Mouse (Mus musculus): ENCODE measurements around the gene Tatdn2. TPM values are rescaled to one million over a fixed set of nuclear protein-coding genes. Genes with fewer than 3 reads are reported as not detected.
A peak's percentile ranks its signal among the peaks of the same experiment; 100 is the strongest.
"Not testable (repeated sequence)": the region's sequence is repeated elsewhere in the genome, so short reads cannot be mapped to it uniquely, and the experiment has no call there.

Gene Tatdn2
- total RNA-seq, 4 experiments from 2014 or later = 65.8 to 83.6 (median 69.8) TPM

GRCm38 (mm10) chr6:113713389-113713788 lies 16.5 kb downstream of the Tatdn2 start:
- not testable (repeated sequence) for DNase-seq (ENCODE audit: low spot score)

- DNase-seq (ENCODE audit: low spot score) = peak; percentile 24
Measured at GRCm38 (mm10) chr6:113714276-113714675, 17.4 kb downstream of the Tatdn2 start.

- DNase-seq (ENCODE audit: low spot score) = no peak
Measured at GRCm38 (mm10) chr6:113714797-113715196, 17.9 kb downstream of the Tatdn2 start.

GRCm38 (mm10) chr6:113717541-113717940 lies 20.7 kb downstream of the Tatdn2 start:
- no peak for DNase-seq (ENCODE audit: low spot score)

GRCm38 (mm10) chr6:113719878-113720277 lies 23.0 kb downstream of the Tatdn2 start, which contains the start of gene Ghrl:
Gene Ghrl, minus strand, starts transcription at chr6:113719880.
- no peak for DNase-seq (ENCODE audit: low spot score)

- DNase-seq (ENCODE audit: low spot score) = no peak
Measured at GRCm38 (mm10) chr6:113721061-113721460, 24.2 kb downstream of the Tatdn2 start.

GRCm38 (mm10) chr6:113728181-113728580 lies 31.3 kb downstream of the Tatdn2 start:
- DNase-seq (ENCODE audit: low spot score) = no peak

GRCm38 (mm10) chr6:113731296-113731695 lies 34.4 kb downstream of the Tatdn2 start:
- no peak for DNase-seq (ENCODE audit: low spot score)

GRCm38 (mm10) chr6:113737318-113738046 lies 40.6 kb downstream of the Tatdn2 start:
- no peak for DNase-seq (ENCODE audit: low spot score)

GRCm38 (mm10) chr6:113740236-113741217 lies 43.7 kb downstream of the Tatdn2 start, which contains the start of gene Sec13:
Gene Sec13, minus strand, starts transcription at chr6:113740743.
- peak; percentile 84 for DNase-seq (ENCODE audit: low spot score)

- DNase-seq (ENCODE audit: low spot score) = peak; percentile 15
Measured at GRCm38 (mm10) chr6:113741425-113741824, 44.6 kb downstream of the Tatdn2 start.

- no peak for DNase-seq (ENCODE audit: low spot score)
Measured at GRCm38 (mm10) chr6:113742321-113742720, 45.5 kb downstream of the Tatdn2 start.

- no peak for DNase-seq (ENCODE audit: low spot score)
Measured at GRCm38 (mm10) chr6:113743111-113743510, 46.3 kb downstream of the Tatdn2 start.

GRCm38 (mm10) chr6:113745117-113745516 lies 48.3 kb downstream of the Tatdn2 start:
- no peak for DNase-seq (ENCODE audit: low spot score)

- DNase-seq (ENCODE audit: low spot score) = no peak
Measured at GRCm38 (mm10) chr6:113747284-113747683, 50.4 kb downstream of the Tatdn2 start.

GRCm38 (mm10) chr6:113748351-113748750 lies 51.5 kb downstream of the Tatdn2 start:
- no peak for DNase-seq (ENCODE audit: low spot score)

- DNase-seq (ENCODE audit: low spot score) = no peak
Measured at GRCm38 (mm10) chr6:113749119-113749685, 52.4 kb downstream of the Tatdn2 start.

Small RNA genes within 50 kb of the gene (microRNA-seq; reads per million reads assigned to microRNA genes)
- not detected for gene Mir7042

Other genes with a start within 250 kb of the Tatdn2 start
- 1 to 10 TPM in 2 of 4 experiments, under 1 TPM in 2; 0.60 to 2.0 (median 1.1) TPM for gene Il17re, start 238.6 kb upstream of the Tatdn2 start, total RNA-seq (2022)
- 1 to 10 TPM; 5.6 to 9.9 (median 7.5) TPM for gene Il17rc, start 225.6 kb upstream of the Tatdn2 start, total RNA-seq (2022)
- gene Creld1, start 213.8 kb upstream of the Tatdn2 start, total RNA-seq (2022) = 10 to 100 TPM; 53.9 to 63.4 (median 59.2) TPM
- not detected for gene Prrt3, start 195.1 kb upstream of the Tatdn2 start, total RNA-seq (2022)
- 10 to 100 TPM; 56.4 to 60.9 (median 57.3) TPM for gene Emc3, start 165.4 kb upstream of the Tatdn2 start, total RNA-seq (2022)
- under 1 TPM; 0.06 to 0.79 (median 0.18) TPM for gene Fancd2, start 165.4 kb upstream of the Tatdn2 start, total RNA-seq (2022)
- not detected for gene Fancd2os, start 96.3 kb upstream of the Tatdn2 start, total RNA-seq (2022)
- gene Brk1, start 92.3 kb upstream of the Tatdn2 start, total RNA-seq (2022) = 10 to 100 TPM; 68.5 to 83.3 (median 75.0) TPM
- gene Vhl, start 73.1 kb upstream of the Tatdn2 start, total RNA-seq (2022) = 10 to 100 TPM in 1 of 4 experiments, 1 to 10 TPM in 3; 8.4 to 10.7 (median 9.4) TPM
- 10 to 100 TPM in 2 of 4 experiments, 1 to 10 TPM in 2; 8.1 to 13.5 (median 10.6) TPM for gene Irak2, start 58.6 kb upstream of the Tatdn2 start, total RNA-seq (2022)
- not detected for gene Ghrl, start 22.8 kb downstream of the Tatdn2 start, total RNA-seq (2022)
- gene Sec13, start 43.7 kb downstream of the Tatdn2 start, total RNA-seq (2022) = 10 to 100 TPM; 68.8 to 72.3 (median 71.1) TPM